Mouse (Mus musculus) bone marrow macrophage, adult 2 months (primary cell): ENCODE data around the gene Ahnak.

ENCODE experiments used
- CTCF ChIP-seq: IDR thresholded peaks from 2 replicates; pipeline ENCODE4 v1.5.1; 2012; ENCODE audit warnings: low read depth, mild to moderate bottlenecking, low read length, moderate library complexity
- POLR2A ChIP-seq: IDR thresholded peaks from 2 replicates; pipeline ENCODE4 v1.6.1; 2012; ENCODE audit warnings: mild to moderate bottlenecking, low read depth, low read length, borderline replicate concordance

GRCm38 (mm10) chr19:9055153-9055552 lies 66.1 kb downstream of the Ahnak start:
- no peak for TF ChIP-seq CTCF
- no peak for TF ChIP-seq POLR2A
